Mouse (Mus musculus) ES-Bruce4 (cell line): ENCODE measurements around the gene Limk2.

Experiments
- CTCF ChIP-seq: IDR thresholded peaks from one replicate; pipeline ENCODE4 v1.8.1; 2011; ENCODE audit warnings: low read depth, low read length
- POLR2A ChIP-seq: IDR thresholded peaks from one replicate; pipeline ENCODE4 v1.8.1; 2011; ENCODE audit warnings: low read length; ENCODE audit not compliant: insufficient read depth

- TF ChIP-seq CTCF (no peak), POLR2A (no peak)
These were observed 35.9 kb upstream of the Limk2 start for GRCm38 (mm10) chr11:3444875-3445274.
